Mouse (Mus musculus): ENCODE measurements around the gene Siah3. TPM values are rescaled to one million over a fixed set of nuclear protein-coding genes. Genes with fewer than 3 reads are reported as not detected.

The Siah3 gene
- total RNA-seq, 2 experiments from 2014 or later, result 11.4 to 12.5 TPM

DNA sequence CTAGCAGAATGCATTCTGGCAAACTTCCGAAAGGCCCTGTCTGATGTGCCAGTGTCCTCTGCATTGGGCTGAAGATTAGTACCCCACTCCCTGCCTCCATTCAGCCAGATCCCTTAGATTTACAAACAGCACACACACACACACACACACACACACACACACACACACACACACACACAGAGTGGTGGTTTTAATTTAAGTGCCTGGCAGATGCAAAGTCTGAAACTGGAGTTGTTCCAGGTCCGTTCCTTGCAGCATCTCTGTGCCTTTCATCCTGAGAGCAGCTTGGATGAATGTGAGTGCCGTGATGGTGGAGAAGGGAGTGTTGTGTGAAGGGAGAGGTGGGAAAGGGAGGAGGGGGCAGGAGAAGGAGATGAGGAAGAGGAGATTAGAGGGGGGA, 4.2 kb downstream of the Siah3 start:
- intact Hi-C loops (cut with DNase I), result loop anchor here (5.0 to 10.0 kb wide), 3 partner anchors 67 to 255 kb away; partner anchors contain the start of gene Erich6b
- DNase-seq (ENCODE audit: low spot score in 2 of 2), result peak; percentile 75 to 93

DNA sequence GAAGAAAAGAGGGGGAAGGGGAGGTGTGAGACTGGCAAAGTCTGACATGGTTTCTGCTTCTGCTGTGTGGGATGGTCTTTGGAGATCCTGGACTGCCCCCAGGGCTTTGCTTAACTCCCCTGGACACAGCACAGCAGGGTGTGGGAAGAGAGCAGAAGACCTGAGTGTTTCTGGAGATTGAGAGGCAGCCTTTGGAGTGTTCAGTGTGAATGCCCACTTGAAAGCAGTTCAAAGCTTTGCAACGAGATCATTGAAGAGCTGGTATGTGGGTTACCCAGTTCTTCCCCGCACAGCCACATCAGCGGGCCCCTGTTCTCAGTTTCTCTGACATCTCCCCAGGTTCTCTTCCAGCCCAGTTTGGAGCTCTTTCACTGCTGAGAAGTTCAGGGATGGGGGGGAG, 4.7 kb downstream of the Siah3 start:
- DNase-seq (ENCODE audit: low spot score in 2 of 2), result no peak

DNA sequence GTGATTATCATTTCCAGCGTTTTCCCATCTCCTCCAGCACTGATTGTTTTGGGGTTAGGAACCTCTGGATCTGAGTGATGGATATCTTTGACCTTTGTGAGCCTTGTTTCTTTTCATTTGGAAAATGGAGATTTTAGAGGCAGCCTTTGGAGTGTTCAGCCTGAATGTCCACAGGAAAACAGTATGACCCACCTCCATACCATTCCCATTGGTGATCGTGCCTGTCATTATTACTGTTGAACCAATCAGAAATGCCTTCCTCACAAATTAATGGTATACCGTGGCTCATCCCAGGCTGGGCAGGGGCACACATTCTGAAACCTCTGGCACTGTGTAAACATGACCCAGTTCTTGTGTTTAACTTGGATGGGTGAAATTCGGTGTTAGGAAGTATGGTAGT, 6.0 kb downstream of the Siah3 start:
- no peak for DNase-seq (ENCODE audit: low spot score in 2 of 2)
- intact Hi-C loops (cut with DNase I), result no loop called here

More for the DNA sequence above, 4.7 kb downstream of the Siah3 start:
- intact Hi-C loops (cut with DNase I), result no loop called here

DNA sequence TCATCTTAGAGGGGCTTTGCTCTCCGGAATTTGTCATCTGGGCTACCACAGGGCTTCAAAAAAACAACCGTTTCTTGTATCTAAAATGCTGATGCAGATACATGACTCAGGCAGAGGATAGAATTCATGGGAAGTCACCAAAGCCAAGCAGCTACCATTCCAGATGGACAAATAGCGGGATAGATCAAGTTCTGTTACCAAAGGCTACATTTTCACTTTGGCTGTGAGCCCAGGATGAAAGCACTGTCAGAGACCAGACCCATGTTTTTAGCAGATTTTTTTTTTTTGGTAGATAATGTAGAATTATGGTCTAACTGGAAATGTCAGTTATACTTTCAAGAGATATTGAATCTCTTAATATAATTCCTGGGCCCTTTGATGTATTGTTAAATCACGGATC, 7.4 kb downstream of the Siah3 start:
- DNase-seq (ENCODE audit: low spot score in 2 of 2), result no peak
- intact Hi-C loops (cut with DNase I), result no loop called here

DNA sequence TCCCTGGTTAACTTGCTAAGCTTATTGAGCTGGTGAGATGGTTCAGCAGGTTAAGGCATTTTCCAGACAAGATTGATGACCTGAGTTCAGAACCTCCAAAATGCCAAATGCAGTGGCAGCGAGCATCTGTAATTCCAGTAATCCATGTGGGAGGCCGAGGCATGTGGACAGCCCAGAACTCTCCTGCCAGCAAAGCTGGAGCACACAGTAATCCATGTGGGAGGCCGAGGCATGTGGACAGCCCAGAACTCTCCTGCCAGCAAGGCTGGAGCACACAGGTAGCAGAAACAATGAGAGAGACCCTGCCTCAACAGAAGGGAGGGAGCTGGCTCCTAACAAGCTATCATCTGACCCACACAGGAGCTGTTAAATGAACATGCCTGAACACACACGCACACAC, 13.2 kb downstream of the Siah3 start:
- DNase-seq (ENCODE audit: low spot score in 2 of 2), result no peak
- intact Hi-C loops (cut with DNase I), result no loop called here

DNA sequence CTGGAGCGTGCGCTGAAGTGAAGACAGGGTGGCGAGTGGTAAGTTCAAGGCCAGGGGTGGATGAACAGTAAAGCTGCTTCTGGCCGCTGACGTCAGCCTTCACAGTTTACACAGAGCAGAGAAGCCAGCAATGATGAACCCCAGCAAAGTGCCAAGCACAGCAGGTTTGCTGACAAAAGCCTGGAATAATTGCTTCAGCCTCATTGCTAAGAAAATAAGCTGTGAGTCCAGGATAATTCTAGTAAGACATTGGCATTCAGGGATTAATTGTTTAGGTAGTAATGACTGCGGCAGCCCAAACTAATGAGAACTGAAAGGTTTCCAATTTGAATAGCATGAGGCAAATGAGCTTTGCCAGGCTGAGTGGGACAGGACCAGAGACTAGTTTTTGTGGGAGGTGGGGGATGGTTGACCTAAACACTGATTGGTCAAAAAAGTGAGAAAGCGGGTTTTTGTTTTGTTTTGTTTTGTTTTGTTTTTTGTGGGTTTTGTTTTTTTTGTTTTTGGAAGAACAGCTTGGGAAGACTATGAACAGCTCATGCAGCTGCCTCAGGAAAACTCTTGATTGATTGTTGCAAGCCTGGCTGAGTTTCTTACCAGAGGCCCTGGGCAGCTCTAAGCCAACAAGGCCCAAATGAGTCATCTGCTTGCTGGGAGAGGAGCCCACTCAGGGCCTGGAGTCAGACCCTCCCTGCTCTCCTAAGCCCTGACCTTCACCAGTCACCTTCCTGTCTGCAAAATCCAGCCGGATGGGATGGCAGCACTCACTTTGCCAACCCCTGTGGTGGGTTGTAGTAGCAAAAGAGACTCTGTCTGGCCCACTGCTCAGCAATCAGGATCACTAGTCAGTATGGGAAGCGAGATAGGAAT, 17.5 kb downstream of the Siah3 start:
- DNase-seq (ENCODE audit: low spot score in 2 of 2), result peak in 1 of 2 experiments; percentile 7
- intact Hi-C loops (cut with DNase I), result no loop called here

DNA sequence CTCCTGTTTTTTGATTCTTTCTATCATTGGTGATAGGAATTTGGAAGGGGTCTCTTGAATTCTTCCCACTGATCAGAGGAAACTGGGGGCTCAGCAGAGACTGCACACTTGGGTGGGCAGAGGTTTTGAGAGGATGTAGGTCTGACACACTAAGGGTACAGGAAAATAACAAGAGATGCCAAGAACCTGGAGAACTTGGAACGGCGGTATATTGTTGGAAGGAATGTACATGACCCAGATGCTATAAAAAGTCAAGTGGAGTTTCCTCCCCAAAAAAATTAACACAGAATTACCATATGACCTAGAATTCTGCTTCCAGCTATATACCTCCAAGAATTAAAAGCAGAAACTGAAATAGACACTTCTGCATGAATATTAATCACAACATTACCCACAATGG, 20.1 kb downstream of the Siah3 start:
- intact Hi-C loops (cut with DNase I), result no loop called here
- no peak for DNase-seq (ENCODE audit: low spot score in 2 of 2)

DNA sequence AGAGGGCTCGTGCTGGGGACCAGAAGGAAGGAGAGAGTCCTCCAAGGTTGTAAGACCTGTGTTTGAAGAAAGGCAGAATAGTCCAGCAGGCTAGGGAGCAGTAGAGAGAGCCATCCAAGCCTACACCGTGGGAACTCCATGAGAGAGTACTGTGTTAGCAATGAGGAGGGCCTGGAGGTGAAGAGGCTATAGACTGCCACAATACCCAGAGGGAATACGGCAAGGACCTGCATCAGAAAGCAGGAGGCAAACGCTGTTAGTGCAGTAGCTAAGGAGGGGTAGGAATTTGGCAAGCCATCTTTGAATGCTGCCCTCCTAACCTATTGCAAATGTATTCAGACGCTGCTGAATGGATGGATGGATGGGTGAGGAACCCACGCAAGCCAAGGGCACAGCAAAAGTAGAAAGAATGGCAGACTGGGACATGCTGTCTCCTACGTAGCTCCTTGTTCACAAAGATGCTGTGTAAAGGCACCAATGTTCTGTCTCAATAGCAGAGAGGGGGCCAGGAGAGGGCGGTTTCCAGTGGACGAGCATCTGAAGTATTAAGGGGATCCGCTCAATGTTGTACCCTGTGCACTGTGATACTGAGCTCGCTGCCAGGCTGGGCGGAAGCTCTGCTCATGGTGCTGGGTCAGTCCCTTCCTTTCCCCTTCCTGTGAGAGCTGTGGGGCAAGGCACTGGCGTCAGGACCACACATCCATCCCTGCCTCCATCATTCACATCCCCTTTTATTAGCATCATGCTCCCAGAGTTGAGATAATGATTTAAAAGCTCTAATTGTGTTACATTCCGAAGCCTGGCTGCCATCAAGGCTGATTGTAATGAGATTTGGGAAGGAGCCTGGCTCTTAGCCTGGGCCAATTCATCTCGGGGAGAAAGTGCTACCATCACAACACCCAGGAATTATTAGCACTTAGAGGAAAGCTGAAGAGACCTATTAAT, 26.7 kb downstream of the Siah3 start:
- no peak for DNase-seq (ENCODE audit: low spot score in 2 of 2)
- intact Hi-C loops (cut with DNase I), result no loop called here

DNA sequence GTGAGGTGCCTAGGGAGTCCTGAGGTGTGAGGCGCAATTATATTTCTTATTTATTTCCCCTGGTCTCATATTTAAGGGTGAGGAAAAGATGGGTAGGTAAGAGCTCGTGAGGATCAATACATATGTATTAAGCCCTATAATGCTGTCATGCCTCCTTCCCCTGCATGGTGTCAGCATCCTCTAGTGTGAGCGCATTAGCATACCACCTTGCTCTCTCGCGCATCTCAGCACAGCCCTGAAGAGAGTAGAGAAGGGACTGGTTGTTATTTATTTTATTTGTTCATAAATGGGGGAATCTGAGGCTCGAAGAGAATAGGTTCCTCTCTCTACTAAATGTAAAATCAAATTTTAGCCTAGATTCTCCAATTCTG, 27.4 kb downstream of the Siah3 start:
- DNase-seq (ENCODE audit: low spot score in 2 of 2), result no peak
- intact Hi-C loops (cut with DNase I), result no loop called here

DNA sequence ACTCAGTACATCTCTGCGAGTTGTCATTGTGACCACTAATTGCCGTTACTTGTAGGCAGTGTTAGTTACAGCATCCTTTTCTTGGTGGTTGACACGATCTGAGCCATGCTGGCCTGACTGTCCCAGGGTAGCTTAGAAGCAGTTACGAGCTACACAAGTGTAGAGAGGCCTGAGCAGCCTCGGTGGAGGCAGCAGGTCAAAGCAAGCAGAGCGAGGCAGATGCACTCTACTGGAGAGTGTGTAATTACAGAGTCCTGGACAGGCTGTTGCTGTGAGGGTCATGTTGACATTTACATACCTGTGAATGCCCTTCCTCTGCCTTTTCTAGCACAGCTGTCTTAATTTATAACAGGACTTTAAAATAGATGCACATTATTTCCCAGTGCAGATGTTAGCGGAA, 32.1 kb downstream of the Siah3 start:
- intact Hi-C loops (cut with DNase I), result no loop called here

DNA sequence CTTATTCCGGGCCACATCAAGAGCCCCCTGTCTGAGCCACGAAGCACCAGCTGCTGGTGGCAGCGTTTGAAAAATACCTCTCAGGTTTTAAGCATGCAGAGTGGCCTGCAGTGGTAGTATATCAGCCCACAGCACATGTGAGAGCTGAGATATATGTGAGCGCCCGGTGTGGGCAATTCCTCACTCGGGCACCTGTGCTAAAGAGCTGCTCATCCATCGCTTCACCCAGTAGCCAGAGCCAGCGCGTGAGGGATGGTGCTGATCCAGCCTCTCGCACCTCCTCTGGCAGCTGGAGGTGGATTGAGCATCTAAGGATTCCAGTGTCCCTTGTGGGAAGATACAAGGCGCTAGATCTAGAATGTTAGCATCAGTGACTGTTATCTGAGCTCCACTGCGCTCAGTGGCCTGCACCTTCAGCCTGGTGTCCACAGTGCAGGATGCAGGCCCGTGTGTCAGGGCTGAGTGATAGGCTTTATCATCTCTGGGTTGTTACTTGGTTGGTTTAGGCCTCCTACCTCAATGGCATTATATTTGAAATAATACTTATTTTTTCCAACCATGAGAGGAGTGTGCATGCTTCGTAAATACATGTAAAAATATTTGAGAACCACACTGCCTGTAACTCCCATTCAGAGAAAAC, 37.9 kb downstream of the Siah3 start:
- no peak for DNase-seq (ENCODE audit: low spot score in 2 of 2)
- intact Hi-C loops (cut with DNase I), result no loop called here

More for the DNA sequence above, 32.1 kb downstream of the Siah3 start:
- no peak for DNase-seq (ENCODE audit: low spot score in 2 of 2)

DNA sequence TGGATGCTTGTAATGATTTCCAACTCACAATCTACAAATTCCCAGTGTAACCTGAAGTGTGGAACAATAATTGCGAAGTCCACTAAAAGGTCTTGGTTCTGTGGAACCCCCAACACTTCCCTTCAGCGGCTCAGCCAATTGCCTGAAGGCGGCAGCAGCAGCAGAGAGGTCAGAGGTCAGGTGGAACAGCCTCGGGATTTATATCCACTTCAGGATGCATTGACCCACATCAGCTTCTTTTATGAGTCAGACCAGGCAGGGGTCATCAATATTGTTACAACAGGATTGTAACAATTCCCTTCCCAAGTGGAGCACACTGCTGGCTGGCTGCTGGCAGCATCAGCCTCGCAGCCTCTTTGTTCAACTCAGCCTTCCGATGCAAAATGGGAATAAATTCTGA, 39.1 kb downstream of the Siah3 start:
- intact Hi-C loops (cut with DNase I), result no loop called here

DNA sequence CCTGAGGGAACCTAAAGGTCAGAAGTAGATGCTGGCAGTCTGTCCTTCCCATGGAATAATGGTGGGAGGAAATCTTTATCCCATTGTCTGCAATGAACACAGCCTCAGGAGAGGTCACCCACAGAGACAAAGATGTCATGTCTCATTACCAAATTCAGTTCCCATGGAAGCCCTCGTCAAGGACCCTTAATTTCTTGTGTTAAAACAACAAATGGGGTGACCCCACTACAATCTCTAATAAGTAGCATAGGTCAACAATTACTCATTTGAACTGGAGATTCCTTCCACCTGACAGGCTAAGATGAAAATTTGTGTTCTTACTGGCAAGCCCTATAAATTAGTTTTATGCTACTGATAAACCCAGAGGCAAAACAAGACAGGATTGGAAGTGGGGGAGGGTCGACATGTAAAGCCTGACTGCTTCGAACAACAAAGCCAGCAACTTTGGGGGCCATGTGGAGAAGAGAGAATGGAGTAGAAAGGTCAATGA, 45.8 kb downstream of the Siah3 start:
- no peak for DNase-seq (ENCODE audit: low spot score in 2 of 2)
- intact Hi-C loops (cut with DNase I), result no loop called here

More for the DNA sequence above, 39.1 kb downstream of the Siah3 start:
- no peak for DNase-seq (ENCODE audit: low spot score in 2 of 2)

DNA sequence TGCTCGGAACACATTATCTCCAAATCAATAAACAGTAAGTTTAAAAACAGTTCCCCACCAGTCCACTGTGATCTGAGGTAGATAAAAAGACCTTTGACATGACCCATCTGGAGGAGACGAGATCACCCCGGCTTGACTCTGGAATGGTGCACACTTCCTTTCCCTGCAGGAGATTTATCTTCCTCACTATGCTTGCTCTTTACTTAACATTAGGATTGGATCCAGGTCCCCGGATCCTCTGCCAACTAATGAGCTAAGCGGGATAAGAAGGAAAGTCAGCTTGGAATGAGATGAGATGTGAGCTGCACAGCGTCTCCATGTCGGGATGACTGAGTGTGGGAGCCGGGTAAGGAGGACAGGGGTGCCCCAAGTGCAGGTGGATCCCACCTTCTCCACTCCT, 46.7 kb downstream of the Siah3 start:
- intact Hi-C loops (cut with DNase I), result no loop called here
- peak in 1 of 2 experiments; percentile 28 for DNase-seq (ENCODE audit: low spot score in 2 of 2)

DNA sequence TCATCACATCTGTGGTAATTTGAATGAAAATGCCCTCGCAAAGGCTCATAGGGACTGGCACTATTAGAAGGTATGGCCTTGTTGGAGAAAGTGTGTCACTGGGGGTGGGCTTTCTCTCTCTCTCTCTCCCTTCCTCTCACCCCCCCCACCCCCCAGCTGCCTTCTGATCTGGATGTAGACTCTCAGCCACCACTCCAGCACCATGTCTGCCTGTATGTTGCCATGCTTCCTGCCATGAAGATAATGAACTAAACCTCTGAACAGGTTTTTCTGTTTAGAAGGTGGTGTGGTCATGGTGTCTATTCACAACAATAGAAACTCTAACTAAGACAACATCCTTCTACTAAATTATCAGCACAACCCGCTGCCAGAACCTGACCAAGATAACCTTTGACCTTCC, 48.5 kb downstream of the Siah3 start:
- no peak for DNase-seq (ENCODE audit: low spot score in 2 of 2)
- intact Hi-C loops (cut with DNase I), result no loop called here

DNA sequence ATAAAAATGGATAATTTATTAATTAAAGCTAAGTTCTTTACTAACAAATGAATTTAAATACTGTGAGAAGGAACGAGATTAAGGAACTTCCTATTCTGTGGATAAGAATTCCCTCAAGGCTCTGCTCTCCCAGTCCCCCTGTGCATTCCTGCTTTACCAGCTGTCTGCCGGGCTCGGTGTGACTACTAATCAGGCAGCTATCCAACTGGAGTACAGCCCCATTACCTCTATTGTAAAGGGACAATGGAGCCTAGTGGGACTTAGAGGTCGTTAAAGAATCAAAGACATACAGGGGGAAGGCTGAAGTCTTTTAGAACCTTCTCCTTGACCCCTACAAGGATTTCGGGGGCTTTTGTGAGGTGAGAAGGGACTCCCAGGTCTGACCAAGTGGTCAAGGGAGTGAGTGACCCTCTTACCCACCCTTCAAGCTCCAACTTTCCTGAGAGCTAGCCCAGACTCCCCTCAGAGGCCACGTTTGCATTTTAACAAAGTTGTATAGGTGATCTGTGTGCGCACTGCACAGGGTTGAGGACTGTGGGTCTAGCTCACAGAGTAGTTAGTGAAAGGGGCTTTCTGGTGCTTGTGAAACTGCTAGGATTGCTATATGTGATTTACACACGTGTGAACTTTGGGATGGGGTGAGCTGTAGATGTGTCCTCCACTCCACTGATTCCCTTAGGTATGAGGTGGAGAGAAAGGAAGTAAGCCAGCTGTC, 49.5 kb downstream of the Siah3 start:
- intact Hi-C loops (cut with DNase I), result no loop called here
- no peak for DNase-seq (ENCODE audit: low spot score in 2 of 2)

DNA sequence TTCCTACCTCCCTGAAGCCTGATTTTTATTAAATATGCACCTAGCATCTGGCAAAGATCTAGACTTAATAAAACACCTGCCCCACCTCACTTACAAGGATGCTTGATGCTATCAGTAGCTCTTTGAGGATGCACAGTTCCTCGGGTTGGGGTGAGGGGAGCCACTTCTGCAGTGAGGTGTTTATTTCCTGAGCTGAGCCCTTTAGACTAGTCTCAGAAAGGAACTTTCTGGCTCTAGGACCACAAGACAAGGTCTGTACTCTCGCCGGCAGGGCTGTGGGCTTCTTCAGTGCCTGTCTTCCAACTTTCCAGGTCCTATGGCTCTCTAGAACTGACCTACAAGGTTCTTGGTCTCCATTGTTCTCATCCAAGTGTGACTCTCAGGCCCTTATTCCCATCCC, 50.5 kb downstream of the Siah3 start:
- intact Hi-C loops (cut with DNase I), result no loop called here
- DNase-seq (ENCODE audit: low spot score in 2 of 2), result no peak

DNA sequence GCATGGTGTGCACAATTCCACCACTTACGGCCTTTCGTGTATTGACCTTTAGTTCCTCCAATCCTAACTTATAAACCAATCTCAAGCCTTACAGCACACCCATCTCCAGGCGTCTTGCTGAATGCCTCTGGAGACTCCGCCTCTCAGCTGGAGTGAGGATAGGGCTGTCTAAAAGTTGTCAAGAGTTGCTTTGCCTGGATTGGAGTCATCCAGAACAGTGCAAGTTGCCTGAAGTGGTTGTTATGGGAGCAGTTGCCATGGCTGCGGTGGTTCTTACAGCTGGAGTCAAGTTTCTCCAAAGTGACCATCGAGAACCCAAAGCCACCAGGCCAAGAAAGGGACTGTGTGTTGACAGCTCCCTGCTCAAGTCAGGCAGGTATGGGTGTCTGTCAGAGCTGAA, 54.3 kb downstream of the Siah3 start:
- DNase-seq (ENCODE audit: low spot score in 2 of 2), result no peak
- intact Hi-C loops (cut with DNase I), result no loop called here

DNA sequence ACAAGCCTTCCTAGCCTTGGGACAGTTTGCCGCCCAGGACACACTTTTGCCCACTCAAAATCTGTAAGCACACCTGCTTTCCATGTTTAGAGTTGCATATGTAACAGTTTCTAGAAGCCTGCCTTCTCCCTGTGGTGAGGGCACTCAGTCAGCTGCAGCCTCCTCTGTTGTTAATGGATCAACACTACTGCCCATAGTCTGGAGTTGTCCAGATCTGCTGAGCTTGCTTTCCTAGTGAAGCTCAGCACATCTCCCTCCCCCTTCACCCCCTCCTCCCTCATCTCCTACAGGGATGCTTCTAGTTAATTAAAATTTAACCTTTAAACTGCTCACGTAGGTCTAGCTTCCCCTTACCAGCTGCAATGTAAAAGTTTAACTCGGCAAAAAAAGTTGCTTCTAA, 57.2 kb downstream of the Siah3 start:
- DNase-seq (ENCODE audit: low spot score in 2 of 2), result no peak
- intact Hi-C loops (cut with DNase I), result no loop called here

Data from left cerebral cortex, postnatal 14 days (tissue).